Mouse (Mus musculus) neural tube, embryonic 11.5 days (tissue): Measurements from ENCODE around the gene Prkaca. TPM values are rescaled to one million over a fixed set of nuclear protein-coding genes. Genes with fewer than 3 reads are reported as not detected.

Experiments
- ATAC-seq: fragments of 200-750 bp; cut with Nextera tagmentation; 2 replicates; pipeline ENCODE4 v1.8.0; 2017; ENCODE audit warnings: moderate number of reproducible peaks, mild to moderate bottlenecking, moderate TSS enrichment, moderate library complexity; ENCODE audit not compliant: insufficient read depth, low FRiP score, low TSS enrichment
- DNase-seq: peaks from one replicate; pipeline ENCODE4 v3.0.0-alpha.2; 2015; ENCODE audit warnings: low spot score
- H3K27ac ChIP-seq: fragments of 300-500 bp; sonication (generic); 2 replicates; pipeline ENCODE4 v1.5.1; 2014; ENCODE audit warnings: low read depth, mild to moderate bottlenecking, low read length
- H3K27me3 ChIP-seq: fragments of 300-500 bp; sonication (generic); 2 replicates; pipeline ENCODE4 v1.6.1; 2014; ENCODE audit warnings: mild to moderate bottlenecking, low read length, mixed read lengths; ENCODE audit not compliant: control insufficient read depth, insufficient read depth
- H3K36me3 ChIP-seq: fragments of 300-500 bp; sonication (generic); 2 replicates; pipeline ENCODE4 v1.6.1; 2014; ENCODE audit warnings: mild to moderate bottlenecking, low read length, moderate library complexity, mixed read lengths; ENCODE audit not compliant: control insufficient read depth, insufficient read depth
- H3K4me1 ChIP-seq: fragments of 300-500 bp; sonication (generic); 2 replicates; pipeline ENCODE4 v1.6.1; 2014; ENCODE audit warnings: low read length, mixed read lengths; ENCODE audit not compliant: control insufficient read depth, insufficient read depth
- H3K4me2 ChIP-seq: fragments of 300-500 bp; sonication (generic); 2 replicates; pipeline ENCODE4 v1.6.1; 2014; ENCODE audit warnings: low read depth, mild to moderate bottlenecking, moderate library complexity
- H3K4me3 ChIP-seq: fragments of 300-500 bp; sonication (generic); 2 replicates; pipeline ENCODE4 v1.5.1; 2014; ENCODE audit warnings: low read depth, low read length
- H3K9ac ChIP-seq: fragments of 300-500 bp; sonication (generic); 2 replicates; pipeline ENCODE4 v1.6.1; 2014; ENCODE audit warnings: mild to moderate bottlenecking, low read length
- H3K9me3 ChIP-seq: fragments of 300-500 bp; sonication (generic); 2 replicates; pipeline ENCODE4 v1.6.1; 2016; ENCODE audit warnings: low read length; ENCODE audit not compliant: control insufficient read depth
- WGBS: fragments of 180-500 bp; shearing (Covaris S2); extraction: QIAGEN DNeasy Blood & Tissue Kit; methylation state at CpG from one replicate; pipeline ENCODE4 v1.1.7; 2014; 5-methylcytosine and 5-hydroxymethylcytosine counted together
- microRNA counts: library from miRNA; unstranded; fragments of <30 nt; microRNA quantifications from one replicate; lab custom pipeline; 2015
- microRNA-seq: library from miRNA; unstranded; fragments of <30 nt; microRNA quantifications from one replicate; pipeline ENCODE4, GENCODE M21; 2016
- polyA plus RNA-seq: library from polyadenylated mRNA; unstranded; fragments of >200 nt; fragmentation: Nextera tagmentation; extraction: Ambion mirVana; gene quantifications from 2 replicates; pipeline ENCODE4 v1.2.1, GENCODE M21; 2014

Gene Prkaca
- polyA plus RNA-seq, 1 experiment from 2014 or later: 154 TPM

- H3K4me2 ChIP-seq: no peak overlapping the region
- DNase-seq (no peak), ATAC-seq (no peak)
- H3K4me3 ChIP-seq: no peak overlapping the region
- H3K36me3 ChIP-seq: no peaks in the 10 kb centered on the region
- H3K9ac ChIP-seq: no peak overlapping the region
- H3K27me3 ChIP-seq: peaks cover 46% of the 10 kb centered on the region
- WGBS: 41% methylated on average over 12 of the region's 12 CpGs
- no peak overlapping the region for H3K27ac ChIP-seq
- peaks cover 8% of the 10 kb centered on the region; the same call in 1 of the 2 replicates for H3K4me1 ChIP-seq
- no peaks in the 10 kb centered on the region for H3K9me3 ChIP-seq
Measured at GRCm38 (mm10) chr8:84042948-84043342, 70.2 kb downstream of the Prkaca start.

- no peak for ATAC-seq
- no peak overlapping the region for H3K9ac ChIP-seq
- peaks cover 46% of the 10 kb centered on the region for H3K27me3 ChIP-seq
- no peaks in the 10 kb centered on the region for H3K36me3 ChIP-seq
- H3K4me1 ChIP-seq: peaks cover 8% of the 10 kb centered on the region; the same call in 1 of the 2 replicates
- H3K4me3 ChIP-seq: no peak overlapping the region
- WGBS: 4% methylated on average over 7 of the region's 7 CpGs
- no peaks in the 10 kb centered on the region for H3K9me3 ChIP-seq
- no peak overlapping the region for H3K4me2 ChIP-seq
- no peak for DNase-seq
- H3K27ac ChIP-seq: no peak overlapping the region
Measured at GRCm38 (mm10) chr8:84044103-84044502, 71.3 kb downstream of the Prkaca start.

- H3K9ac ChIP-seq: no peak within 1 kb of the TSS
- ATAC-seq (no peak), DNase-seq (no peak)
- no peaks in the 10 kb centered on the region for H3K36me3 ChIP-seq
- H3K27ac ChIP-seq: no peak within 1 kb of the TSS
- H3K4me2 ChIP-seq: no peak within 1 kb of the TSS
- peaks cover 8% of the 10 kb centered on the region; the same call in 1 of the 2 replicates for H3K4me1 ChIP-seq
- 8% methylated on average over 9 of the region's 9 CpGs for WGBS
- no peaks in the 10 kb centered on the region for H3K9me3 ChIP-seq
- peaks cover 46% of the 10 kb centered on the region for H3K27me3 ChIP-seq
- no peak within 1 kb of the TSS for H3K4me3 ChIP-seq
Measured at GRCm38 (mm10) chr8:84044900-84045299, 72.1 kb downstream of the Prkaca start, which contains the start of gene Rln3. TSS of gene Rln3 (minus strand) at chr8:84045000.

MicroRNAs encoded within 50 kb of the gene (microRNA counts, 519-probe panel; counts per million panel counts)
- microRNA mmu-miR-1199 (lab: Ali Mortazavi, UCI): 171 counts per million, percentile 57 among the panel's probes with 10 or more counts

Small RNA genes within 50 kb of the gene (microRNA-seq; reads per million reads assigned to microRNA genes)
- gene Gm44330 (not detected), gene Gm44450 (not detected), gene Mir1199 (not detected), gene Mir8111 (1.8 reads per million)

Other genes starting within 250 kb of the Prkaca start
- gene Adgre5, start 231.7 kb upstream of the Prkaca start, polyA plus RNA-seq: 16.3 and 18.0 TPM in 2 replicates
- gene Adgrl1, start 72.9 kb upstream of the Prkaca start, polyA plus RNA-seq: 20.6 and 21.6 TPM in 2 replicates
- 0.44 and 0.57 TPM in 2 replicates for gene Gm10644, start 17.8 kb upstream of the Prkaca start, polyA plus RNA-seq
- gene Asf1b, start 17.5 kb upstream of the Prkaca start, polyA plus RNA-seq: 78.4 and 84.2 TPM in 2 replicates
- gene Samd1, start 24.7 kb downstream of the Prkaca start, polyA plus RNA-seq: 14.4 and 16.5 TPM in 2 replicates
- gene 1700067K01Rik, start 28.5 kb downstream of the Prkaca start, polyA plus RNA-seq: 0.70 and 0.77 TPM in 2 replicates
- not detected in 2 replicates for gene 2210011C24Rik, start 39.2 kb downstream of the Prkaca start, polyA plus RNA-seq
- gene Palm3, start 48.5 kb downstream of the Prkaca start, polyA plus RNA-seq: 4.4 TPM in 2 replicates
- gene Il27ra, start 69.6 kb downstream of the Prkaca start, polyA plus RNA-seq: 0.12 and 0.13 TPM in 2 replicates
- not detected in 2 replicates for gene Rln3, start 72.0 kb downstream of the Prkaca start, polyA plus RNA-seq
- 1.8 and 2.6 TPM in 2 replicates for gene Gm10643, start 92.1 kb downstream of the Prkaca start, polyA plus RNA-seq
- 9.6 TPM in 2 replicates for gene Rfx1, start 93.8 kb downstream of the Prkaca start, polyA plus RNA-seq
- gene Dcaf15, start 131.8 kb downstream of the Prkaca start, polyA plus RNA-seq: 17.0 and 17.1 TPM in 2 replicates
- gene Podnl1, start 153.0 kb downstream of the Prkaca start, polyA plus RNA-seq: 0.27 TPM in 1 of 2 replicates, not detected in the other
- 11.2 and 12.4 TPM in 2 replicates for gene Cc2d1a, start 174.9 kb downstream of the Prkaca start, polyA plus RNA-seq
- gene 4930432K21Rik, start 175.0 kb downstream of the Prkaca start, polyA plus RNA-seq: 1.0 and 1.3 TPM in 2 replicates
- 6.2 TPM in 2 replicates for gene Nanos3, start 212.2 kb downstream of the Prkaca start, polyA plus RNA-seq